Mouse (Mus musculus): ENCODE data around the gene Dgkd.

GRCm38 (mm10) chr1:87936075-87936474, 83.0 kb downstream of the Dgkd start:
- no peak for TF ChIP-seq EP300 (IDR thresholded peaks at IDR 0.05; ENCODE audit: low read depth)
- no peak for TF ChIP-seq CTCF (IDR thresholded peaks at IDR 0.05; ENCODE audit: low read depth)

Measured in liver, postnatal 0 days (tissue).